ENCODE assay signal across 8 mouse cellular contexts in the genomic region with DNA sequence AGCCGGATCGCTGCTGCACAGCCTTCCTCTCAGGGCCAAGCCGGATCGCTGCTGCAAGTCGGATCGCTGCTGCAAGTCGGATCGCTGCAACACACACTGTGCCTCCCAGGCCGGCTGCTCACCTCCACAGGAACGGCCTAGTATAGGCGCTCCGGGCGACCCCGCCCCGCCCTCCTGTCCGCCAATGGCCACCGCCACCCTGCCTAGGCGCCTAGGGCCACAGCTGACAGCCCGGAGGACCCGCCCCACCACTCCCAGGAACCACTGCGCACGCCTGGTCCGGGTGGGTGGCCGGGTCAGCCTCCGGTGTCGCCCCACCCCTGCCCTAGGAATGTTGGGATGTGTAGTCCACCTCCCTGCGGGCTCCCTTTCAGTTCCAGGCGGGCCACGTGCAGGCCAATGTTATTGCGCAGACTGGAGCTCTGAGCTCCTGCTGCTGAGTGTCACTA. TPM values are rescaled to one million over a fixed set of nuclear protein-coding genes. Genes with fewer than 3 reads are reported as not detected.
DNase-seq lines count a peak whose midpoint lies in the region; ATAC-seq lines count a peak whose summit lies in the region.

Gpd1l (minus strand) TSS at position 265 of the 449 bp plus-strand sequence.

- ATAC-seq in megakaryocyte progenitor cell, adult 5-6 weeks (replicated peaks; ENCODE audit: poor library complexity) = peak; percentile 92

- peak; percentile 93 for DNase-seq in adipocyte (ENCODE audit: low spot score)
- peak; percentile 95 for DNase-seq in embryo, embryonic 10 days (ENCODE audit: low spot score)
- DNase-seq in gastrocnemius, postnatal 10 days = peak; percentile 95
- peak; percentile 87 for DNase-seq in induced T-regulatory cell, adult 2 months (ENCODE audit: low read depth)
- DNase-seq in left cerebral cortex, adult 9 months (ENCODE audit: low spot score in 2 of 2) = peak; percentile 89 to 97
- peak; percentile 96 for DNase-seq in right cerebral cortex, postnatal 14 days
- peak; percentile 93 to 98 for DNase-seq in urinary bladder, postnatal 36 days (ENCODE audit: low spot score in 2 of 2)

RNA-seq across cellular contexts. Expression of gene Gpd1l, which starts in this region (rescaled TPM):
- total RNA-seq in gastrocnemius, postnatal 10 days (2021) = 10 to 100 TPM; 21.9 to 22.2 TPM
- 23.9 and 25.2 TPM in 2 replicates for total RNA-seq in megakaryocyte progenitor cell, adult 5-6 weeks (2015)
- 30.0 and 30.9 TPM in 2 replicates for total RNA-seq in megakaryocyte progenitor cell, adult 5-6 weeks (2017)

Comparison
In these comparisons a context has a peak if more than half of its experiments do, and no peak if none do; other contexts are left out.
1. Peak in every context shown above with its lines: DNase-seq and ATAC-seq.